Mouse (Mus musculus): ENCODE results near the gene 4933411K16Rik.

The 4933411K16Rik gene

DNA sequence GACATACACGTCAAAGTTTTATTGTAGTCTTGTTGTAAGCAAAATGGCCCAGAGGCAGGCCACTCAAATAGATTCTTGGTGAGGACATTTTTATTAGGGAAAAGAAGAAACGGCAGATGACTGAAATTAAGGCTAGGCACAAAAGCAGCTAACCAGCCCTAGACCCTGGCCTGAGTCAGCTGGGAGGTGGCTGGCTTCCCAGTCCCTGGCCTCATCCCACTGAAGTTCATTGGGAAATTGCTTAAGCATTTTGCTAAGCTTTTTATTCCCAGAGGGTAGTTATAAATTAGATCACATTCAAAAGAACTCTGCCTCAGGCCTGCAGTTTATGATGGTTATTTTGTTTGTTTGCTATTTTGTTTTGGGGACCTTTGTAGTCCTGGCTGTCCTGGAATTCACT is 3.8 kb downstream of the 4933411K16Rik start:
- TF ChIP-seq GATA4 (IDR thresholded peaks at IDR 0.05; ENCODE audit: insufficient replicate concordance, low read length) = no peak

DNA sequence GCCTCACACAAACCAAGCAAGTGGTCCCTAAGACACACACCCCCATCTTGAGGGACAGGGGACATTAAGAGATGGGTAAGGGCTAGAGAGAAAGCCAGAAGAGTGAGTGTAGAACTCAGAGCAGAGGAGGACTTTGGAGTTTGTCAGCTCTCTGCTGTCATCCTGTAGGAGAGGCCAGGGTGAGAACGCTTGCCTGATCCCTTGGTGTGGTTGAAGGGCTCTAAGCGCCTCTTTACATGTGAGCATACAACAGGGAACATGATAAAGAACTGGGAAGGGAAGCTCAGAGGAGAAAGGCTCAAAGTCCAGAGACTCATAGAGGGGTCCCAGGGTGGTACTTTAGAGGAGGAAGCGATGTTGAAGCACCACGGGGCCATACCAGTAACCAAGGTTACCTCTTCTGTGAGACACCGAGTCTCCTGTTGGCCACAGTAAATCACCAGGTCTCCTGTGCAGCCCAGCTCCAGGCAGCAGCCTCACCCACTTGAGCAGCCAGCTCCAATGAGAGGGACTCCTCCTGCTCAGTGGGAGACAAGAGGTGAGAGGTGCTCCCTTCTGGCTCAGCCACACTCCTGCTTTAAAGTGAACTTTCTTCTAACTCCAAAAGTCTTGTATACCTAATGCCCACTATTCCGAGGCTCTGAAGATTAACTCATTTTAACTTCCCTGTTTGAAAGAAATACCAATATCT is 4.8 kb downstream of the 4933411K16Rik start:
- no peak for TF ChIP-seq GATA4 (IDR thresholded peaks at IDR 0.05; ENCODE audit: insufficient replicate concordance, low read length)

DNA sequence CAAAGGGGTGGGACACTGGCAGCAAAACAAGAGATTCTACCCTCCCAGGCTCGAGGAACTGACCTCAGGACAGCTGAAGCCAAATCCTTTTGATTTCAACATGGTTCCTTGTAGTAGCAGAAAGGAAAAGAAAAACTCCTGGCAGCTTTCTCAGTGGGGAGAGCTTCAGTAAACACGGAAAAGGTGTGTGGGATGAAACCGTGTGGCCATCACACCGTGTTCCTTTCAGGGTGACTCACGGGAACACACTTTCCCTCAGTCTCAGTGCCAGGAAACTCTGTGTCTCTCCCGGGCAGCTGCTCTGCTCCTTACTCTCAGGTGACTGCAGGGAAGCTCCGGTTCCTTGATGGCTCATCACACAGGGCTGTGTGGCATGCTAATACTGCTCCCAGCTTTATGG is 6.4 kb downstream of the 4933411K16Rik start:
- no peak for TF ChIP-seq GATA4 (IDR thresholded peaks at IDR 0.05; ENCODE audit: insufficient replicate concordance, low read length)

GRCm38 (mm10) chr19:42061443-42061842 is 9.4 kb downstream of the 4933411K16Rik start:
- TF ChIP-seq GATA4 (IDR thresholded peaks at IDR 0.05; ENCODE audit: insufficient replicate concordance, low read length) = no peak

DNA sequence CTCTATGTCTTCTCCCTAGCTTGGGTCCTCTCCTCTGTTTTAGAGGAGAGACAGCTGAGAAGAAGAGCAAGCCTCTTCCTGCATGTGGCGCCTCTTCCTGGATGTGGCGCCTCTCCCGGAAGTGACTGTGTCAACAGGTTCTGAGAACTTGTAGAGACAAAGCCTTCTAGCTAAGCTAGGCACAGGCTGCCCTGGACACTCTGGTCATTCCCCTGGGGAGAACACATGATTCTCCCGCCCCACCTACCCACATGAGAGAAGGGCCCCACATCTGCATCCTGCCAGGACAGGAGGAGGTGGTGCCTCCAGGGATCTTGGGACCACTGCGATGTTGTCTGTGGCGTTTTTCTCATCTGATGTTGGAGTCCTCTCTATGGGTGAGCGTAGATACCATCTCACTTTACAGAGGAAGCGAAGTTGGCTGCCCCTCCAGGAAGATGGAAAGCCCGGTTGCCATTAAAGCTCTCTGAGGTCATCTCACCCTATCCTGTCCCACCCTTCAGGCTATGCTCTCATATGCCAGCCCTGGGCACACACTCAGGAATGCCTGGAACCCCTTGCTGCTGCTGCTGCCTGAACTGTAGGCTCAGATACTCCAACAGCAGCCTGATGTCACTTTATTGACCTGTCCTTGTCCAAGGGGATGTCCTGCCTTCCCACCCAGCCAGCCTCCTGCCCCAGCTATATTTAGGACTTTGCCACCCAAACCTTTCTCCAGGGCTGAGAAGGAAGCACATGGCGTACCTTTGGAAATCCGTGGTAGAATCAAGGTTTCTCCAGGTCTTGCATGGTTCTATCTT is 16.6 kb downstream of the 4933411K16Rik start:
- TF ChIP-seq GATA4 (IDR thresholded peaks at IDR 0.05; ENCODE audit: insufficient replicate concordance, low read length) = no peak

GRCm38 (mm10) chr19:42069241-42069525 is 17.1 kb downstream of the 4933411K16Rik start:
- no peak for TF ChIP-seq GATA4 (IDR thresholded peaks at IDR 0.05; ENCODE audit: insufficient replicate concordance, low read length)

DNA sequence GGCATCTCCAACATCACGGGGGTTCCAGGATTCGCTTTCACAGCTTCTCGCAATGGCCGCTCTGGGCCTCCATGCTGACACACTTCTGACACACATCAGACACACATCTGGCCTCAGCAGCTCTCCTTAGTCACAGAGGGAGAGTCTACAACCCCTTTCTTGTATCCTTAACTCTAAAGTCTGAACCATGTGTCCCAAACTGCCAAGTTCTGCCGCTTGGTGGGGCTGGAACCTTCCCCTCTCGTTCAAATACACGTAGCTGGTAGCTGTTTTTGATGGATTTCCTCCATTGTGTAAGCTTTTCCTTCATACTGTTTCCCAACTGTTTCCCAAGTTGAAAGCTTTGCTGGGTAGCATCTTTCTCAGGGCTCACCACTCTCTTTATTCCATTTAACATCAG is 19.2 kb downstream of the 4933411K16Rik start:
- TF ChIP-seq GATA4 (IDR thresholded peaks at IDR 0.05; ENCODE audit: insufficient replicate concordance, low read length) = no peak

- TF ChIP-seq GATA4 (IDR thresholded peaks at IDR 0.05; ENCODE audit: insufficient replicate concordance, low read length) = no peak
These were observed 20.0 kb downstream of the 4933411K16Rik start for GRCm38 (mm10) chr19:42071886-42072608.

DNA sequence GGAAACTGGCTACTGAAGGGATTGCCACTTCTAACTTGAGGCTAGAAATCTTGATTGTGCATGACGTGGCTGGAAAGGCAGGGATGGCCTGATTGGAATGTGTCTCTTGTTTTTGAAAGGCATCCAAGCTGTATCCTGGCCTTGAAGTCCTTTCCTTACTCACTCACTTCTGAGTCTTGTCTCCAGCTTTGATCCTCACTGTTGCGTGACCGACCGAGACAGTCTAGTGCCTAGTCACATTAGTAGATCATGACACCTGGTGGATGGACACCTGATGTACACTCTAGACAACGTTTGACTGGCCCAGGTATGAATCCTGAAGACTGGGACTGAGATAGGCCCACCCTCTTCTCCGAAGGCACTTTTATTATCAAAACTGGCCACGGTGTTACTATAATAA is 20.8 kb downstream of the 4933411K16Rik start:
- TF ChIP-seq GATA4 (IDR thresholded peaks at IDR 0.05; ENCODE audit: insufficient replicate concordance, low read length) = no peak

- TF ChIP-seq GATA4 (IDR thresholded peaks at IDR 0.05; ENCODE audit: insufficient replicate concordance, low read length) = no peak
These were observed 23.0 kb downstream of the 4933411K16Rik start for GRCm38 (mm10) chr19:42075051-42075450.

GRCm38 (mm10) chr19:42075992-42076391 is 23.9 kb downstream of the 4933411K16Rik start:
- no peak for TF ChIP-seq GATA4 (IDR thresholded peaks at IDR 0.05; ENCODE audit: insufficient replicate concordance, low read length)

DNA sequence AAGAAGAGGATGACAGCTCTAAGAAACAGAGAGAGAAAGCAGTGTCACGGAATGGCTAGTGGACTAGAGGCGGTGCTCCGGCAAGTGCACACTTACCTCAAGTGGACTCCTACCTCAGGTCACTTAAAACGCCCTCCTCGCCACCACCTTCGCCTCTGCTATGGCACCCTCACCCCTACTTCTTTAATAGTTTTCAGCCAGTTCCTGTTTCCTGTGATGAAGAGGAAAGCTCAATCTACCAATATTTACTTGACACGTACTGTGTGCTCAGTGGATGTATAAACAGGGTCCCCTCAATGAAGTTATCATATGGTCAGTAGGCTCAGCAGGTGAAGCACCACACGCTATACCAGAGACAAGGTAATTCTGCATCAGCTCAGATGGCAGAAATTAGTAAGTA is 26.5 kb downstream of the 4933411K16Rik start:
- no peak for TF ChIP-seq GATA4 (IDR thresholded peaks at IDR 0.05; ENCODE audit: insufficient replicate concordance, low read length)

DNA sequence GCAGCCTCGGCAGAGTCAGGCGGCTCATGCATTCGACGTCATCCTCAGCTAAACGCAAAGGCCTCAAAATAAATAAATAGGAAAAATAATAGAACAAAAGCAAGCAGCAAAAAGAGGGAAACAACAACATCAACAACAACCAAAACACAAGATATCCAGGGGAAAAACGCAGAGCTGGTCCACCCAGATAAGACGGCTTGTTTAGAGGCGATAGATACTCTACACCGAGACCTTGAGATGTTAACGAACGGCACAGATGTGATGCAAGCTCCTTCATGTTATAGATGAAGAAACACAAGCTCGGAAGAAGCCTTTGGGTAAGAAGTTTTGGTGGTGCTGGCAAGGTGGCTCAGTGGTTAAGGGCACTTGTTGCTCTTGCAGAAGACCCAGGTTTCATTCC is 27.0 kb downstream of the 4933411K16Rik start:
- no peak for TF ChIP-seq GATA4 (IDR thresholded peaks at IDR 0.05; ENCODE audit: insufficient replicate concordance, low read length)

DNA sequence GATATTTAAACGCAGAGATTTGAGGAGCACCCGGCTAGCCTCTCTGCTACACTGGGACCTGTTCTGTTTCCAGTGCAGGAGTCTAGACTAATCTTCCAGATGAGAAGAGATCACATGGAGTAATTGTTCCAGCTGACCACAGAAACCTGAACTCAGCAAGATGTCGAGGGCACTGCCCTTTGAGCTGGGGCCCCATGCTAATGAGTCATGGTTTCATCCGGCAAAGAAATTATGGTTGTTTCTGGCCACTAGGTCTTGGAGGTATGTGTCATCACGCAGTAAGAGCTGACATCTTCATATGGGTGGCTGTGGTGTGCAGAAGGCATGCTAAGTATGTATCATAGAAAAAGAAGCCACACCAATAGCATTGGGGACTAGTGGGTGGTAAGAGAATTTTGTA is 27.9 kb downstream of the 4933411K16Rik start:
- no peak for TF ChIP-seq GATA4 (IDR thresholded peaks at IDR 0.05; ENCODE audit: insufficient replicate concordance, low read length)

GRCm38 (mm10) chr19:42080469-42080868 is 28.4 kb downstream of the 4933411K16Rik start:
- TF ChIP-seq GATA4 (IDR thresholded peaks at IDR 0.05; ENCODE audit: insufficient replicate concordance, low read length) = no peak

DNA sequence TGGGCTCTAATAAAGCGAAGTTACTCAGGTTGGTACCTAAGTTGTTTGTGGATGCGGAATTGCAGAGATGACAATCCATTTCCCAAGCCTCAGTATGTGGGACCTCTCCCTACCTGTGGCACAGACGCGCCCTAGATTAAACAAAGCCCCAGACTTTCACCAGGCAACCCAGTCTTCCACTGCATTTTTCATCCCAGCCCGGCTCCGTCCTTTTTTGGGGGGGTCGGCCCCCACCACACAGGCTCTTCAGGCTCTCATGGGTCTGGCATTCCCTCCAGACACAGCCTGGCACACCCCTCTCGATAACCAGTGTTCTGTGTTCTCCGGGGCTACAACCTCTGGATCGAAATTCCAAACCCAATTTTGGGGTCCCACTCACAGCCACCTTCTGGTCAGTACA is 33.6 kb downstream of the 4933411K16Rik start:
- no peak for TF ChIP-seq GATA4 (IDR thresholded peaks at IDR 0.05; ENCODE audit: insufficient replicate concordance, low read length)
